Mouse (Mus musculus) layer of hippocampus, postnatal 25 days (tissue): ENCODE results near the gene Chil4. TPM values are rescaled to one million over a fixed set of nuclear protein-coding genes. Genes with fewer than 3 reads are reported as not detected.
"Not testable (repeated sequence)": the region's sequence is repeated elsewhere in the genome, so short reads cannot be mapped to it uniquely, and the experiment has no call there.

Experiments
- DNase-seq, 2 experiments: peaks; one replicate each; pipeline ENCODE4 v3.0.0; 2022; ENCODE audit warnings: mixed read lengths in 2 of 2, low spot score in 1 of 2; ENCODE audit errors: extremely low spot score in 1 of 2
- total RNA-seq, 2 experiments: library from RNA; stranded (reverse); gene quantifications; 2 replicates each; pipeline ENCODE4 v1.2.3; 2021

The Chil4 gene
- total RNA-seq = not detected

DNA sequence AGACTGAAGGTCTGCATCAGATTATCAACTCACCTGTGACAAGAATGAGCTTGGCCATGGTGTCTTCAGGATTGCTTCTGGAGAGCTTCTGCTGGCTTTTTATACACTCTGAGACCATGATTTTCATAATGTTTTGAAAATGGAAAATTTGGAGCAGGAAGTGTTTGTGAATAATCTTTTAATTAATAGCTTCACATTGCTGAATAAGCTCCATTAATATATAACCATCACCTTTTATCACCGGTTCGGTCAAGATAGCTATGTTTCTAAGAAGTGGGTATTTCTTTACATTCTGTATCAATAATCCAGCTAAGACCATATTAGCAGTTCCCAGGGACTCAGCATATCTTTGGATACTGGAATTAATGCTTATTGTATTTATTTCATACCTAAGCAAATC, at the start of gene Chil4:
TSS of gene Chil4 (minus strand) at position 101 of the 400 bp plus-strand sequence.
- no peak for DNase-seq

DNA sequence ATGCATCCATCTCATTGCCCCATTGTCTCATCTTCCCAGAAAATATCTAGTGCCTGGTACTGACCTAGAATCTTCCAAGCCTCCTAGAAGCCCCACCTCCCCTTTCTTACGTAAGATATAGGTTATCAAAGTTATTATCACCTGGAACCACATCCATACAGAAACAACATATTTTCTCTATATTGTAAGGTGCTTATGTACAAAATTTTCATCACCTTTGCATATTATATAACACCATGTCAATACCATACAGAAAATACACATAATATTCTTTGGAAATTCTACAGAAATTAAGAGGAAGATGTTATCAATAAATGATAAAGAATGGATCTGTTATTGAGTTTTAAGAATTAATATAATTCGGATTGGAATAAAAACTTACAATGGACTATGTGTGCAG, 46.5 kb upstream of the Chil4 start:
- no peak for DNase-seq

DNA sequence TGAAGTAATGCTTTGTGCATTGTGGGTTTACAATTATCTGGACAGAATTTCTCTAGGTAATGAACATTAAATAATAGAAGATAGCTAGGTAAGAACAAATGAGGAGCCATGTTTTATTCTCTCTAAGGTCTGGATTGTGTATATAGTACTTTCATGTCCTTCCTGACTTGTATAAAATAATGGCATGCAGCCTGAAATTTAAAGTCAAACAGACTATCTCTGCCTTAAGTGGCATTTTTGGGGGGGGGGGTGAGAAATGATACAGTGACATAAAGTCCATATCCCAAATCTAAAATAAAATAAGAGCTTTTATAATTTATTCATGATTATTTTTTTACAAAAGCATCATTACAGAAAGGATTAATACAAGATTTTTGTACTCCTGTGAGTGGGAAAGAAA, 45.5 kb upstream of the Chil4 start:
- DNase-seq = no peak

DNA sequence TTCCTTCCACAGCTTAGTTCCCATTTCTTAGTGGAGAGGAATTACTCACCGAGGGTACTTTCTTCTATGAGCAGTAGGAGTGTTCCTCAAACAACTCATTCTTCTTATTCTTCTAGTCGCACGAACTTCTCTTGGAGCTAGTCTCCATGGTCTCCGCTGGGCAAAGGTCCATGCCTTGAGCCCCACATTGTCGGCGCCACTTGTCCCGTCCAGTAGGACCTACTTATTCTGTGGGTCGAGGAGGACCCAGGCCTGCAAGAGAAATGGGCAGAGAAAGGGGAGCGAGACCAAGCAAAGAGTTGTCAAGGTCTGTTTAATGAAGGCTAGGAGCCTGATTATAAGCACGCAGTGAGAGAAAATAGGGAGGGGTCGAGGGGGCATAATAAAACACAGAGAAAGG, 37.8 kb upstream of the Chil4 start:
- not testable (repeated sequence) for DNase-seq

DNA sequence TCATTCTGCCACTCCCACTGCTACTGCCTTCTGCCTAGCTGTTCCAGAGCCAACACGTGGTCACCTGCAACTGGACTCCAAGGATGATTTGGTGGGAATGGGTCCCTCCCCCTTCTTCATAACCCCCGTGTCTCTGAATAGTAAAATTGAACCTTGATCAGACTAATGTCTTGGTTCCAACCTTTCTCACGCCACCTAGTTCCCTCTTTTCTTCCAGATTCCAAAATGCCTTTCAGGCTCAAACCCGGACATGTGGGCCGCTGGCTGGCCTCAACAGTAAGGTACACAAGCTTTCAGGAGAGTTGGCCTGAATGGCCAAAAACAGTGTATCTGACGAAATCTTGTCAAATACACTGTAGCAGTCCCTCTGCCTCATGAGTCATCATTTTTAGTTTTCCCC, 33.4 kb upstream of the Chil4 start:
- no peak for DNase-seq

DNA sequence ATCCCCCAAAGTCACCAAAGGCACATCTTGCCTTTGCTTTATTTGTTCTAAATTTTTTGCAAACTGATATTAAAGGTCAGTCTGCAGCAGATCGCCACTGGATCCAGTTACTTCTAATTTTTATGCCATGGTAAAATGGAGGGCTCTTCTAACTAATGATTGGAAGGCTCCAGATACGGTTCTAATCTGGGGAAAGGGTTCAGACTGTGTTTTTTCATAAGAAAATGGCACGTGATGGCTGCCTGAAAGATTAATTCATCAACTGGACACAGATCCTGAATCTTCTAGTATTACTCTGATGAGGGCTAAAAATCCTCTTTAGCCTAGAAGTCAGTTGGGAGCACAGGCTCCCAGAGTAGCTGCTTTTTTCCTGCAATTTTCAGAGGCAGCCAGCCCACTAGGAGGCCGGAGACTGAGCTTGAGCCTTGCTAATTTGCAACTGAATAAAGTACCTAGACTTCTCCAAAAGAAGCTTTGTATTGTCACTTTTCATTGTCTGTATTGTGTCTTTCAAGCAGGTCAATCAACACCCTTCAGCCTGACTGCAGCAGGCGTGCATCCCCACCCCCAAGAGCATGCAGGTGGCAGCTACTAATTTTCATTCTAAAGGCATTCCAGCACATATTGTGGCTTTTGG, 31.6 kb upstream of the Chil4 start:
- not testable (repeated sequence) for DNase-seq

DNA sequence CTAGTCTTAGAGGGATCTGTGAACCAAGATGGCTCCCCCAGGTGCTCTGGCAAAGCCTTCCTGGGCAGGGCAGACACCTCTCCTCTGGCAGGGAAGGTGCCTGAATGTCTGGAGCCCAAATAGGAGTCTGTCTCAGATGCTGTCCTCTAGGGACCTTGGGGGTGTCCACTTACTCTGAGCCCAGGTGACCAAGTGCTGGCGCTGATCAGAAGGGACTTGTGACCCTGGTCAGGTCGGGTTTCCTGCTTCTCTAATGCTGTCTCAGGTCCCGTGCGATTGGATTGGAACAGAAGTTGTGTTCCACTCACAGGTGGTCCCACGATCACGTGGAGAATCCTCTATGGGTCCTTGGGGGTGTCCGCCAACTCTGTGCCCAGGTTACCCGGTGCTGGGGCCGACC, 28.1 kb upstream of the Chil4 start:
- not testable (repeated sequence) for DNase-seq

DNA sequence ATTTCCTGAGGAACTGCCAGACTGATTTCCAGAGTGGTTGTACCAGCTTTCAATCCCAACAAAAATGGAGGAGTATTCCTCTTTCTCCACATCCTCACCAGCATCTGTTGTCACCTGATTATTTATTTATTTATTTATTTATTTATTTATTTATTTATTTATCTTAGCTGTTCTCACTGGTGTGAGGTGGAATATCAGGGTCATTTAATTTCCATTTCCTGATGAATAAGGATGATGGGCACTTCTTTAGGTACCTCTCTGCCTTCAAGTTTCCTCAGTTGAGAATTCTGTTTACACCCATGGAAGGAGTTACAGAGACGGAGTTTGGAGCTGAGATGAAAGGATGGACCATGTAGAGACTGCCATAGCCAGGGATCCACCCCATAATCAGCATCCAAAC, 20.9 kb upstream of the Chil4 start:
- not testable (repeated sequence) for DNase-seq

DNA sequence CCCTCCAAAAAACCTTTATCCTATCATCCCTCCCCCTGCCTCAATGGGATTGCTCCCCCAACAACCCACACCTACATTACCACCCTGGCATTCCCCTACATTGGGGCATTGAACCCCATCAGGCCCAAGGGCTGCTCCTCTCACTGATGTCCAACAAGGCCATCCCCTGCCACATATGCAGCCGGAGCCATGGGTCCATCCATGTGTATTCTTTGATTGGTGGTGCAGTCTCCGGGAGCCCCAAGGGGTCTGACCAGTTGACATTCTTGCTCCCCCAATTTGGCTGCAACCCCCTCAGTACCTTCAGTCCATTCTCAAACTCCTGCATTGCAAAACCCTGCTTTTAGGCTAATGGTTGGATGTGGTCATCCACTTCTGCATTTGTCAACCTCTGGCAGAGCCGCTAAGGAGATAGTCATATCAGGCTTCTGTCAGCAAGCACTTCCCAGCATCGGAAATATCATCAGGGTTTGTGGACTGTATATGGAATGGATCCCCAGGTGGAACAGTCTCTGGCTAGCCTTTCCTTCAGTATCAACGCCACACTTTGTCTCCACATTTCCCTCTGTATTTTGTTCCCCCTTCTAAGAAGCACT, 20.0 kb upstream of the Chil4 start:
- DNase-seq = no peak

DNA sequence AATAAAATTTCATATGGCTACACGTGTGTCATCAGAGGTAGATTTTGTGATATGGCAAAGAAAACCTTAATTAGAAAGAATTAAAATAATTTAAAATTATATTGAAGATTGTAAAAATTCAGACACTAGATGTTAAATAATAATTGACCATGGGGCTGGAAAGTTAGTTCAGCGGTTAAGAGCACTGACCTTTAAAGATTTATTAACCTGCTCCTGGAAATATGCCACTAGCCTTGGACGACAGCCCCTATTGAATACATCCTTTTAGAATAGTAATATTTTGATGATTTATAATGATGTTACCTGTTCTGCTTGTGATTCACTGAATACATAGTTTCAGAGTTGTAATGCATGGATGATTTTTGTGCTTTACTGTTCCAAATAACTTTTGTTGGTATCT, 4.1 kb upstream of the Chil4 start:
- DNase-seq = not testable (repeated sequence)

DNA sequence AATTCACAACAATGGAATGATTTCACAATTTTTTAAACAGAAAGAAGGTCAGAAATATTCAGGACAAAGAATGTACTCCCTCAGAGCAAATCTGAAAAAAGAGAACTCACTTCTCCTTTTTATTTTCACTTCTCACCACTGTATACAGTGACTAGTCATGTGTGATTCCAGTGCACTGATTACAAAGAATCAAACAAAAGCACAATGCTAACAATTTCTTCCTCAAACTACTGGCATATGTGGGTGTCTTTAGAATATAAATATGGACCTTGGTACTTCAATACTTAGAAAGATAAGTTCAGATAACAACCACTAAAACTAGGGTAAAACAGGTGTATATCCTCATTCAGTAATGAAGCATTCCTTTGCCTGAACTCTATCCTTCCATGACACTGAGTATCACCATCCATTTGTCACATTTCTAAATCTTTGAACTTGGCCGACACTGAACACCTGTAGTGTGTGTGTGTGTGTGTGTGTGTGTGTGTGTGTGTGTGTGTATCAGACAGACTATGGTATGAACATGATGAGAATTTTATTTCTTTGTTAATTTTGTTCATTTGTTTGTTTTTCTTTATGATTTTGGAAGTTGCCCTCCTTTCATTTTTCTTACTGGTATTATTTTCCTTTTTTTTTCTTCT, 2.4 kb upstream of the Chil4 start:
- no peak for DNase-seq

DNA sequence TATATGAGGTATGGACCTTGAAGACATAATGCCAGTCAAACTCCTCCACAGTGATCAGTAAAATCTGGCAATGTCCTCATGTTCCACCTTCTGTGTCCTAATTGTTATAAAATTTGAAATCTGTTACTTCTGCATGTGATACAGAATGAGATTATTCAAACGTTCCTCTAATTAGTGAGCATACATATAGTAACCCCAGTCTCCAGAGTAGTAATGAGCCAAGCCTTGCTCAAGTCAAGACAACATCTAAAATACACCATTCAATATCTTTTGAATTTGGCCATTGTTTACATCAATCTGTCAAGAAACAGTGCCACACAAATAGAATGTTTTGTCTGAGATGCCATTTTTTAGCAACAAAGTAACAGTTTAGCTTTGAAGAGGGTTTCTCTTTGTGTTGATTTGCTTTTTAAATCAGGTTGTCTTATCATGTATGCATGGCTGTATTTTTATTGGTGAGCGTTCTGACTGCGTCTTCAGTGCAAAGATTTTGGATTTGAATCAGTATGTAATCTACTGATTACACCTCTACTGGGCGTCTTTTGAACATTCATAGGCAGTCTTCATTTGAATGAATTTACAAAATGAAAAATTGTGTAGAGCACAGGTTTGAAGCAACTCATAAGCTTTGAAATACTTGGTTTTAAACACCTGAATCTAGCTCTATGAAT, 888 bp downstream of the Chil4 start:
- DNase-seq = not testable (repeated sequence)

DNA sequence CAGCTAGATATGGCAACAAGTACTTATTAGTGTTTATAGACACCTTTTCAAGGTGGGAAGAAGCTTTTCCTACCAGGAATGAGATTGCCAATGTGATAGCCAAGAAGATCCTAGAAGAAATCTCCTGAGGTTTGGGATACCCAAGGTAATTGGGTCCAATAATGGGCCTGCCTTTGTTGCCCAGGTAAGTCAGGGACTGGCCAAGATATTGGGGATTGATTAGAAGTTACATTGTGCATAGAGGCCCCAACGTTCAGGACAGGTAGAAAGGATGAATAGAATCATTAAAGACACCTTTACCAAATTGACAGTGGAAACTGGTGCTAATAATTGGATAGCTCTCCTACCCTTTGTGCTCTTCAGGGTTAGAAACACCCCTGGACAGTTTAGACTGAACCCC, 21.3 kb downstream of the Chil4 start:
- DNase-seq = not testable (repeated sequence)

DNA sequence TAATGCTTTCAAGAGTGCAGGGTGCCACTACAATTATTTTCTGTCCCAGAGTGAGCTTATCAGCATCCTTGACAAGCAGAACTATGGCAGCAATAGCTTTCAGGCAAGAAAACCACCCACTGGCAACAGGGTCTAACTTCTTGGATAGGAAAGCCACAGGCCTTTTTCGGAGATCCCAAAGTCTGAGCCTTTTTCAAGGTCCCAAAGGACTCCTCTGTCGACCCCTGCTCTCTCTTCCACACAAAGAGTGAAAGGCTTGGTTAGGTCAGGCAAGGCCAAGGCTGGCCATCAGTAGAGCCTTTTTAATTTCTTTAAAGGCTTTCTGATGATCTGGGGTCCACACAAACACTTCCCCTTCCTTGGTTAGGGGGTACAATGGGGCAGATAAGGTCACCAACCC, 22.1 kb downstream of the Chil4 start:
- not testable (repeated sequence) for DNase-seq

DNA sequence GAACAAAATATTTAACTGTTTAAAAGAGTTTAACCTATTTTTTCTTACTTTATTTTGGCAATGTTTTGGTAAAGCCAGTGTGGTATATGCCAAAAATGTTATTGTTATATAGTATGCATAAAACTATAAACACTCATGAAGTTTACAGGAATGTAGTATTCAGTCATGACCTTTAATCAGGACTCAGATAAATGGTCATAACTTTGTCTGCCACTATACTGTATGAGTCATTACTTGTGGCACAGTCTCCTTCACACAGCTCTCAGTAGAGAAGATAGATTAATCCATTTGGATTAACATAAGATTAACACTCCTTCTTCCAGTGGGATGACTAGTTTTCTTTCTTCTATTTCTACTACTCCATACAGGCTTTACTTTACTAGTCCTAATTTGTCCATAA, 23.0 kb downstream of the Chil4 start:
- no peak for DNase-seq

DNA sequence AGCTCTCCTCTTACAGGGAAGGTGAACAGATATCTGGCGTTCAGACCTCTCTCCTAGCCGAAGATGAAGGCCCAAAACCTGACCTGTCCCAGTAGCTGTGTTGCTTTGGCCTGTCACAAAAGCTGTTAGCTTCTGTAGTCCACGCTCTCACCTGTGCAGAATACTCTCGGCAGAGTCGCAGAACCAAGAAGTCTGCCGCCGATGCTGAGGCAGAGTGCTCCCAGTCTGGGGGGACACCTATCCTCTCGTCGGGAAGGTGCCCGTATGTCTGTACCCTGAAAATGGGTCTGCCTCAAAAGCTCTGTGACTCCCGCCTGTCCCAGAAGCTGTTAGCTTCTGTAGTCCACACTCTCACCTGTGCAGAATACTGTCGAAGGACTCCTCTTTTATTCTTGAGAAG, 23.8 kb downstream of the Chil4 start:
- no peak for DNase-seq

DNA sequence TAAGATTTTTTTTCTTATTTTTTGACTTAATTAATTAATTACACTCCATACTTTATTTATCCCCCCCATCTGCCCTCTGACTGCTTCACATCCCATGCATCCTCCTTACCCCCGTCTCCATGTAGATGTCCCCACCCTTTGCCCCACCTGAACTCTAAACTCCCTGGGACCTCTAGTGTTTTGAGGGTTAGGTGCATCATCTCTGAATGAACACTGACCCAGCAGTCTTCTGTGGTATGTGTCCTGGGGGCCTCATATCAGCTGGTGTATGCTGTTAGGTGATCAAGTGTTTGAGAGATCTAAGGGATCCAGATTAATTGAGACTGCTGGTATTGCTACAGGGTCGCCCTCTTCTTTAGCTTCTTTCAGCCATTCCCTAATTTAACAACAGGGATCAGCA, 31.3 kb downstream of the Chil4 start:
- no peak for DNase-seq

DNA sequence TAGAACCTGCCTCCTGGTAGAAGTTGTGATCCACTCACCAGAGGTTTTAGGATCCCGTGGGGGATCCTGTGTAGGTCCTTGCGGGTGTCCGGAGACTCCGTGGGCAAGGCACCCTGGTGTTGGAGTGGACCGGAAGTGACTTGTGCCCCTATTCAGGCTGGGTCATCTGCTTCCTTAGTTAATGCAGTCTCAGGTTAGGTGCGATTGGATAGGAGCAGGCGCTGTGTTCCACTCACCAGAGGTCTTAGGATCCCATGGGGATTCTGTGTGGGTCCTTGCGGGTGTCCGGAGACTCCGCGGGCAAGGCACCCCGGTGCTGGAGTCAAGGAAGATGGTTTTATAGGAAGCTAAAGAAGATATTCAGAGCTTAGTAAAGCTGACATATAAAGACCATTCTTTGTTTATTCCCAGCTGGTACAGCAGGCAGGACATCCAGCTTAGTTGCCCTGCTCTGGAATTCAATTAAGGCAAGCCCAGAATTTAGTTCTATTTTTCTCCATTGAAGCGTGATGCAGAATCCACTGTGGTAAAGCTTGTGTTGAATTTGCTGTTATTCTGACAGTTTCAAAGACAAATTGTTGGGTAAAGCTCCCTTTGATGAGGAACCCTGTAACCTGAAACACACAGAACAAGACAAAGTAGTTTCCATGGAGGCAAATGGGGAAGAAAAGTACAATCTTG, 41.7 kb downstream of the Chil4 start:
- DNase-seq = no peak

DNA sequence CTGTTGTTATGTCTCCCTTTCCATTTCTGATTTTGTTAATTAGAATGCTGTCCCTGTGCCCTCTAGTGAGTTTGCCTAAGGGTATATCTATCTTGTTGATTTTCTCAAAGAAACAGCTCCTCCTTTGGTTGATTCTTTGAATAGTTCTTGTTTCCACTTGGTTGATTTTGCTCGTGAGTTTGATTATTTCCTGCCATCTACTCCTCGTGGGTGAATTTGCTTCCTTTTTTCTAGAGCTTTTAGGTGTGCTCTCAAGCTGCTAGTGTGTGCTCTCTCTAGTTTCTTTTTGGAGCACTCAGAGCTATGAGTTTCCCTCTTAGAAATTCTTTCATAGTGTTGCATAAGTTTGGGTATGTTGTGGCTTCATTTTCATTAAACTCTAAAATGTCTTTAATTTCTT, 44.3 kb downstream of the Chil4 start:
- DNase-seq = not testable (repeated sequence)

DNA sequence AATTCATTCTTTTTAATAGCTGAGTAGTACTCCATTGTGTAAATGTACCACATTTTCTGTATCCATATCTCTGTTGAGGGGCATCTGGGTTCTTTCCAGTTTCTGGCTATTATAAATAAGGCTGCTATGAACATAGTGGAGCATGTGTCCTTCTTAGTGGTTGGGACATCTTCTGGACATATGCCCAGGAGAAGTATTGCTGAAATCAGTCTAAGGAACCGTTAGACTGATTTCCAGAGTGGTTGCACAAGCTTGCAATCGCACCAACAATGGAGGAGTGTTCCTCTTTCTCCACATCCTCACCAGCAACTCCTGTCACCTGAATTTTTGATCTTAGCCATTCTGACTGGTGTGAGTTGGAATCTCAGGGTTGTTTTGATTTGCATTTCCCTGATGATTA, 46.8 kb downstream of the Chil4 start:
- not testable (repeated sequence) for DNase-seq

DNA sequence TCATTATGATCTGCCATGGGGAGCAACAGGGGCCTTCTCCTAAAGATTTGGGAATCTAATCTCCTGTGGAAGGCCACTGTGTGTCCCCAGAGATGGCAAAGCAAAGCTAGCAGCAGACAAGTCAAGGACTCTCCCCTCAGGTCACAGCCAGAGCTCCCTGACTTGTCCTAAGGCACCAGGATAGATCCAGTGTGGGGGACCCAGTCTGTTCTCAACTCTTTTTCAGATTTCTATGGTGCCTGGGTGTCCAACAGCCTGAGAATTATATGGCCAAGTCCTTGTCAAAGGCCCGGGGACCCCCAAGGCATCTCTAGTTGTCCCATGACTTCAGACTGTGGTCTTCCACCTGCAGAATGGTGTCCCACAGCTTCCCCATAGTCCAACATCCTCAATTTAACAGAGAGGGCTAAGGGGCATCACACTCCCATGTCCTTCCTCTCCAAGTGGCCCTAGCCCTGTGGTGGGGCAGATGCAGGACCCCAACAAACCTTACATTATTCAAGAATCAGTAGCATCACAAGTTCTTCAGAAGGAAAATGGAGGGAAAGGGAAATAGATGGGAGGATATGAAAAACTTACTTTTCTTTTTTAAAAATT, 48.1 kb downstream of the Chil4 start:
- DNase-seq = no peak
